Mouse (Mus musculus) heart, embryonic 13.5 days (tissue): ENCODE results near the gene Ada. TPM values are rescaled to one million over a fixed set of nuclear protein-coding genes. Genes with fewer than 3 reads are reported as not detected.

ENCODE experiments used
- ATAC-seq: fragments of 200-750 bp; cut with Nextera tagmentation; 2 replicates; pipeline ENCODE4 v1.8.0; 2017; ENCODE audit warnings: moderate TSS enrichment; ENCODE audit not compliant: insufficient number of reproducible peaks, low FRiP score, low TSS enrichment; ENCODE audit errors: extremely low read depth
- H3K27ac ChIP-seq: fragments of 300-500 bp; sonication (generic); replicated peaks from 2 replicates; pipeline ENCODE4 v1.5.1; 2015; ENCODE audit warnings: moderate library complexity, mild to moderate bottlenecking, inconsistent platforms
- H3K27me3 ChIP-seq: fragments of 300-500 bp; sonication (generic); replicated peaks from 2 replicates; pipeline ENCODE4 v1.6.1; 2015; ENCODE audit warnings: mild to moderate bottlenecking, inconsistent platforms
- H3K36me3 ChIP-seq: fragments of 300-500 bp; sonication (generic); 2 replicates; pipeline ENCODE4 v1.6.1; 2015; ENCODE audit warnings: mild to moderate bottlenecking, inconsistent platforms
- H3K4me1 ChIP-seq: fragments of 300-500 bp; sonication (generic); 2 replicates; pipeline ENCODE4 v1.6.1; 2015; ENCODE audit warnings: inconsistent platforms
- H3K4me2 ChIP-seq: fragments of 300-500 bp; sonication (generic); 2 replicates; pipeline ENCODE4 v1.6.1; 2015; ENCODE audit warnings: inconsistent platforms, mild to moderate bottlenecking, moderate library complexity
- H3K4me3 ChIP-seq: fragments of 300-500 bp; sonication (generic); 2 replicates; pipeline ENCODE4 v1.5.1; 2015; ENCODE audit warnings: moderate library complexity, mild to moderate bottlenecking, inconsistent platforms
- H3K9ac ChIP-seq: fragments of 300-500 bp; sonication (generic); 2 replicates; pipeline ENCODE4 v1.6.1; 2015; ENCODE audit warnings: inconsistent platforms, mild to moderate bottlenecking, moderate library complexity
- H3K9me3 ChIP-seq: fragments of 300-500 bp; sonication (generic); 2 replicates; pipeline ENCODE4 v1.6.1; 2016; ENCODE audit warnings: inconsistent platforms
- WGBS: fragments of 180-500 bp; shearing (Covaris S2); methylation state at CpG from one replicate; pipeline ENCODE4 v1.1.7; 2015; ENCODE audit warnings: mixed read lengths; 5-methylcytosine and 5-hydroxymethylcytosine counted together
- polyA plus RNA-seq: library from polyadenylated mRNA; unstranded; fragments of >200 nt; fragmentation: Nextera tagmentation; extraction: Ambion mirVana; gene quantifications from 2 replicates; pipeline ENCODE4 v1.2.1, GENCODE M21; 2015

Ada gene
- polyA plus RNA-seq, 1 experiment from 2014 or later: 3.7 TPM

DNA sequence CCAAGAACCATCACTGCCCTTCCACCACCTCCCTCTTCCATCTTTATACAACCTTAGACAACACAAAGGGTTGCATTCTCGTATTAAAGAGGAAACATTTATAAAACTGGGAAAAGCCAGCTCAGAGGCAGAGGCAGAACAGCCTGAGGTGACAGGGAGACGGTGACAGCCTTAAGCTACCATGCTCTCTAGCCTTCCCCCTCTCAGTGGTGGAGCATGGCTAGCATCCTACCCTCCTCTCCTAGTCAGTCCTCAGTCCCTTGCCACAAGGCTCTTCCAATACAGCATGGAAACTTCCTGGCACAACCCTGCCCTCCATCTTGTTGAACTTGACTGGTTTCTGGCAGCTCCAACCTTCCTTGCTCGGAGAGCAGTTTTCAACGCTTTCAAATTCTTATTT, 21.7 kb downstream of the Ada start:
- WGBS: 77% methylated on average over 4 of the region's 4 CpGs
- H3K4me1 ChIP-seq: peaks cover 8% of the 10 kb centered on the region
- ATAC-seq: no peak

DNA sequence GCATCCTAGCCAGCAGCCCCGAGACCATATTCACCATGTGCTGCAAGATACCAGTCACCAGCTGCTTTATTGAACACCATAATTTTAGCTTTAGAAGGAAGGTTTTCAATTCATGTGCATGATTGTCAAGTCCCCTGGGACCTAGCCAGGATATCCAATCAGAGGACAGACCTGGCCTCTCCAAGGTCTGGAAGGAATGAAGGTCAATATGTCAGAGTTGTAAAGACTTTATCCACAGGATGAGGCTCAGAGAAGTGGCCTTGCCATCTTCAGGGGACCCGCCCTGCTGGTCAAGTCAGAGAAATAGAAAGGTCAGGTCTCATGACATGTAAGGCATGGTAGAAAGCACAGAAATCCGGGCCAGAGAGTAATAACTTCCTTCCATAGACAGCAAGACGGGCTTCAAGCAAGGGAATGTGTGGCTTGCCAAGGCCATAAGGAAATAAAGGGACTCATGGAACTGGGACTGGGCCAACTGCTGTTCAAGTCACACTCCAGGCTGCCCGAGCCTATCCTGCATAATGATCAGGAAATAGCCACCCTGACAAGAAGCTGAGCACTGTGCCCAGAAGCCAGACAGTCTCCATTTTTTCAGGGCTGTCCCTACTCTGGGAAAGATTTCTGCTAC, 23.2 kb downstream of the Ada start:
- Histone ChIP-seq H3K4me2 (no peak overlapping the region), H3K4me3 (no peak overlapping the region), H3K9me3 (no peaks in the 10 kb centered on the region), H3K27me3 (no peaks in the 10 kb centered on the region), H3K4me1 (peaks cover 20% of the 10 kb centered on the region), H3K9ac (no peak overlapping the region), H3K27ac (no peak overlapping the region; the same call in 1 of the 2 replicates), H3K36me3 (peaks cover 80% of the 10 kb centered on the region)
- ATAC-seq: no peak
- WGBS: 72% methylated on average over 5 of the region's 5 CpGs

More for the DNA sequence above, 21.7 kb downstream of the Ada start:
- H3K27me3 ChIP-seq: no peaks in the 10 kb centered on the region
- H3K4me2 ChIP-seq: no peak overlapping the region
- no peak overlapping the region for H3K27ac ChIP-seq
- no peaks in the 10 kb centered on the region for H3K9me3 ChIP-seq
- peaks cover 84% of the 10 kb centered on the region for H3K36me3 ChIP-seq
- H3K4me3 ChIP-seq: no peak overlapping the region
- H3K9ac ChIP-seq: no peak overlapping the region

DNA sequence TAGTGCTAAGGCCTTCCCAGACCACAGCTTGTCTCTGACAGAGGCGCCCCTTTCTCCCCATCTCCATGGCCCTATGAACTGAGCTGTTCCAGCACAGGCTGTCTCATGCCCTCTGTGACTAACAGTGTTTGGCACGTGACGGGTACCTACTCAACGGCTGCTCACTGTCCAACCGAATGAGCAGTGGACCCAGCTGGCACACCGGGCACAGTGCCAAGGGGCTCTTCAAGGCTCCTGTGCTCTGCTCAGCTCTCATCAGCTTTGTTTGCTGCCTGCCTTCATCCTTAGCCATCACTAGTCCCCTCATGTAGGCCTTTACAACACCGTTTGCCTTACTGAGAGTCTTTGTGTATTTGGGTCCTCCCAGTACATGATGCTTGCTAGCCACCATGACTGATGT, 27.5 kb downstream of the Ada start:
- Histone ChIP-seq H3K36me3 (peaks cover 57% of the 10 kb centered on the region), H3K27me3 (no peaks in the 10 kb centered on the region), H3K9ac (no peak overlapping the region), H3K9me3 (no peaks in the 10 kb centered on the region), H3K27ac (peak overlapping the region; percentile 53; the same call in 1 of the 2 replicates), H3K4me2 (no peak overlapping the region), H3K4me1 (peaks cover 36% of the 10 kb centered on the region), H3K4me3 (no peak overlapping the region)
- no peak for ATAC-seq
- WGBS: 64% methylated on average over 7 of the region's 7 CpGs

- 0 out of 2 replicates have a peak overlapping the region, but pooled peaks have one; percentile 16 for H3K27ac ChIP-seq
- H3K9me3 ChIP-seq: no peaks in the 10 kb centered on the region
- H3K4me2 ChIP-seq: no peak overlapping the region
- peaks cover 53% of the 10 kb centered on the region for H3K4me1 ChIP-seq
- H3K9ac ChIP-seq: no peak overlapping the region
- peaks cover 28% of the 10 kb centered on the region for H3K36me3 ChIP-seq
- WGBS: 45% methylated on average over 4 of the region's 4 CpGs
- H3K4me3 ChIP-seq: no peak overlapping the region
- ATAC-seq: no peak
- no peaks in the 10 kb centered on the region for H3K27me3 ChIP-seq
Observed at GRCm38 (mm10) chr2:163719616-163720015, 30.4 kb downstream of the Ada start.

GRCm38 (mm10) chr2:163718951-163719603, 31.0 kb downstream of the Ada start:
- peaks cover 53% of the 10 kb centered on the region for H3K4me1 ChIP-seq
- no peak for ATAC-seq
- WGBS: 24% methylated on average over 9 of the region's 9 CpGs
- peaks cover 23% of the 10 kb centered on the region for H3K36me3 ChIP-seq
- peak overlapping the region; percentile 69 for H3K9ac ChIP-seq
- no peaks in the 10 kb centered on the region for H3K9me3 ChIP-seq
- no peaks in the 10 kb centered on the region for H3K27me3 ChIP-seq
- peak overlapping the region; percentile 76 for H3K27ac ChIP-seq
- H3K4me2 ChIP-seq: peak overlapping the region; percentile 34
- no peak overlapping the region for H3K4me3 ChIP-seq

- 32% methylated on average over 2 of the region's 2 CpGs for WGBS
- Histone ChIP-seq H3K27me3 (no peaks in the 10 kb centered on the region), H3K4me2 (no peak overlapping the region), H3K27ac (peak overlapping the region; percentile 76), H3K9me3 (no peaks in the 10 kb centered on the region), H3K36me3 (peaks cover 20% of the 10 kb centered on the region), H3K4me1 (peaks cover 53% of the 10 kb centered on the region), H3K4me3 (no peak overlapping the region), H3K9ac (peak overlapping the region; percentile 69)
- no peak for ATAC-seq
Observed at GRCm38 (mm10) chr2:163718526-163718925, 31.5 kb downstream of the Ada start.

- no peaks in the 10 kb centered on the region for H3K27me3 ChIP-seq
- H3K36me3 ChIP-seq: peaks cover 13% of the 10 kb centered on the region
- peak overlapping the region; percentile 88 for H3K27ac ChIP-seq
- H3K4me3 ChIP-seq: no peak overlapping the region
- peak overlapping the region; percentile 37 for H3K4me2 ChIP-seq
- H3K9ac ChIP-seq: peak overlapping the region; percentile 47
- 25% methylated on average over 6 of the region's 6 CpGs for WGBS
- H3K4me1 ChIP-seq: peaks cover 57% of the 10 kb centered on the region
- no peaks in the 10 kb centered on the region for H3K9me3 ChIP-seq
- no peak for ATAC-seq
Observed at GRCm38 (mm10) chr2:163716853-163717252, 33.2 kb downstream of the Ada start.

DNA sequence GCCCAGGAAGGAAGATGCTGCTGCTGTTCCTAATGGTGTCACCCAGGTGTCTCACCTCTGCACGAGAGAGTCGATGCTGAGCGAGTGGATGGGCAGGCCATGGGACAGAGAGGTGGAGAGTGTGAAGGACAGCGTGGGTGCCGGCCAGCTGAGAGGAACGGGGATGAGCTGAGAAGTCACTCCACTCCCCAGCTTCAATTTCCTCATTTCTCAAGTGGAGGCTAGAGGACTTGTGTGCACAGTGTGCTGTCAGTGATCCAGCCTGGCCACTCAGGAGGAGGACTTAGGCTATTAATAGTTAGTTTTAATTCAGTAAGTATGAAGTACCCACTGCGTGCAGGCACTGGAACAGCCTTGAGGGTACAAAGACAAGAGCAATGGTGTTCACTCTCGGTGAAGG, 33.6 kb downstream of the Ada start:
- no peaks in the 10 kb centered on the region for H3K27me3 ChIP-seq
- H3K9ac ChIP-seq: peak overlapping the region; percentile 47
- peaks cover 9% of the 10 kb centered on the region for H3K36me3 ChIP-seq
- no peak; the same call in 1 of the 2 replicates for ATAC-seq
- peaks cover 61% of the 10 kb centered on the region for H3K4me1 ChIP-seq
- no peak overlapping the region for H3K4me3 ChIP-seq
- H3K9me3 ChIP-seq: no peaks in the 10 kb centered on the region
- peak overlapping the region; percentile 37 for H3K4me2 ChIP-seq
- WGBS: 42% methylated on average over 8 of the region's 8 CpGs
- peak overlapping the region; percentile 88 for H3K27ac ChIP-seq

GRCm38 (mm10) chr2:163713340-163713739, 36.7 kb downstream of the Ada start:
- H3K27ac ChIP-seq: 0 out of 2 replicates have a peak overlapping the region, but pooled peaks have one; percentile 16
- no peaks in the 10 kb centered on the region for H3K27me3 ChIP-seq
- peaks cover 77% of the 10 kb centered on the region for H3K4me1 ChIP-seq
- 78% methylated on average over 3 of the region's 3 CpGs for WGBS
- H3K4me2 ChIP-seq: no peak overlapping the region
- H3K36me3 ChIP-seq: peaks cover 3% of the 10 kb centered on the region; the same call in 1 of the 2 replicates
- no peak for ATAC-seq
- peak overlapping the region; percentile 2; the same call in 1 of the 2 replicates for H3K9ac ChIP-seq
- H3K4me3 ChIP-seq: no peak overlapping the region
- H3K9me3 ChIP-seq: no peaks in the 10 kb centered on the region

DNA sequence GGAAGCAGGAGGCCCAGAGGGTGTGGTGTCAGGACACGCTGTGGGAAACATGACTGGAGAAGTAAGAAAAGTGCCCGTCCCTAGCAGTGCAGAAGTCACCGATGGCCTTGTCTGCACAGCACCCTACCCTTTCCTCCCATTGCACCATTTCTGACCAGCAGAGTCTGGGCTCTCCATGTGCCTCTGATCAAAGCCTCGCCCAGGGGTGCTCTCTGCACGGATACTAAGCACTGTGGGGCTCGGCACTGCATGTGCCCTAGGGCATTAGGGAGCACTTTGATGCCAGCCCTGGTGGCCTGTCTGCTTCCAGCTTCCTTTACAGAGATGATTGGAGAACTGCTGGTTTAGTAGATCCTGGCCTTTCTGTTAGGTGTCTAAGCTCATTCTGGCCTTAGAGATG, 37.2 kb downstream of the Ada start:
- 72% methylated on average over 6 of the region's 6 CpGs for WGBS
- no peak overlapping the region for H3K4me3 ChIP-seq
- no peak for ATAC-seq
- peak overlapping the region; percentile 77 for H3K27ac ChIP-seq
- peaks cover 79% of the 10 kb centered on the region for H3K4me1 ChIP-seq
- H3K9me3 ChIP-seq: no peaks in the 10 kb centered on the region
- peaks cover 3% of the 10 kb centered on the region; the same call in 1 of the 2 replicates for H3K36me3 ChIP-seq
- no peak overlapping the region for H3K4me2 ChIP-seq
- no peaks in the 10 kb centered on the region for H3K27me3 ChIP-seq
- peak overlapping the region; percentile 63 for H3K9ac ChIP-seq

DNA sequence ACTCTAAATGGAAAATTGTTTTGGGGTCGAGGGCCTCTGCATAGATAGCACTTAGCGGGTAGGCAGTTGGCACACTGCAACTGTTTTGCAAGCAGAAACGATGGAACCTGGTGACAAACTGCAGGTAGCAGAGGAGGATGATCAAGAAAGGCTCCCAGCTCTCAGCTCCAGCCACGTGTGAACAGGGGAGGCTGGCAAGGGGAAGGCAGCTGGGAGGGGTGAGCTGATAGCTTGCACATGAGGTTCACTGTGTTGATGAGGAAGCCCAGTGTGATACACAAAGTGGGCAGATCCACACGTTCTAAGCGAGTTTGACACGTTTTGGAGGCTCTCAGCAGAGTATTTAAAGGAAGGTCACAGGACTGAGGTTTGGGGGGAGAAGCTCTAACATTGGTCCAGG, 37.6 kb downstream of the Ada start:
- Histone ChIP-seq H3K9me3 (no peaks in the 10 kb centered on the region), H3K4me3 (no peak overlapping the region), H3K9ac (peak overlapping the region; percentile 63), H3K27ac (peak overlapping the region; percentile 77), H3K4me2 (no peak overlapping the region), H3K27me3 (no peaks in the 10 kb centered on the region), H3K4me1 (peaks cover 80% of the 10 kb centered on the region), H3K36me3 (peaks cover 3% of the 10 kb centered on the region; the same call in 1 of the 2 replicates)
- WGBS: 34% methylated on average over 7 of the region's 7 CpGs
- no peak for ATAC-seq
